Mouse (Mus musculus): Measurements from ENCODE around the gene Npr2. TPM values are rescaled to one million over a fixed set of nuclear protein-coding genes. Genes with fewer than 3 reads are reported as not detected.

Gene Npr2
- polyA plus RNA-seq, 1 experiment from 2014 or later, result 13.7 TPM

DNA sequence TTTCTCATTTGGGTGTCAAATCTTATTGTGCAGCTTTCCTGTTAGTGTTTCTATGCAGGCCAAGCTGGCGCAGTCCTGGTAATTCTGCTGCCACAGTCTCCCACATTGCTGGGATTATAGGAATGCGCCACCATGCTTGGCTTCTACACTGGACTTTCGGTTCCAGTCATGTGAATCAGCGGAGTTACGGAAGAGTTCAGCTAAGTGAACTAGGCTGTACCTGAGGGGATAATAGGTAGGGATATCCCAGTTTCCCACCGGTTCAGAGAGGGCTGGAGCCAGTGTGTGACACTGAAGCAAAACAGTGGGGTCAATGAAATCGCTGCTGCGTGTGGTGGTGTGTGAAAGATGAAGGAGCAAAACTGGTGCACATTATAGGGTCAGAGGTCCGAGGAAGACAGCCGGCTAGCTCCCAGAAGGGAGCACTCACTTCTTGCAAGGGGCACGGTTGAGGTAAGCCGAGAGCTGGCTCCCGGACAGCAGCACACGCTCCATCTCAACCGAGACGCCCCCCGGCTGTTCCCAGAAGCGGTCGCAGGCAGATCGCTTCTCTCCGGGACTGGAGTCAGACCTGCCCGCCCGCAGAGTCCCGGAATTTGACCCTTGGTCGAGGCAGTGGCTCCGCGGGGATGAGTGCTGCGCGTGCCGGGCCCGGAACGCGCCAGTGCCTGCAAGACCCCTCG, 24.1 kb downstream of the Npr2 start:
- H3K27ac ChIP-seq (ENCODE audit: low read depth), result peak overlapping the region; percentile 85
- no peaks in the 10 kb centered on the region for H3K27me3 ChIP-seq (ENCODE audit: insufficient read depth, low read length)
- H3K4me3 ChIP-seq (ENCODE audit: low read depth, low read length), result peak overlapping the region; percentile 79
- H3K9ac ChIP-seq, result peak overlapping the region; percentile 80
- DNase-seq (no peak), ATAC-seq (ENCODE audit: insufficient read depth) (no peak)
- TF ChIP-seq CTCF (IDR thresholded peaks at IDR 0.05; ENCODE audit: low read depth), result no peak
- WGBS, result 5% methylated on average over 34 of the region's 34 CpGs
- no peaks in the 10 kb centered on the region for H3K4me1 ChIP-seq (ENCODE audit: insufficient read depth)
- no peaks in the 10 kb centered on the region for H3K36me3 ChIP-seq (ENCODE audit: insufficient read depth)
- no peaks in the 10 kb centered on the region for H3K9me3 ChIP-seq (ENCODE audit: low read depth, low read length)
- H3K4me2 ChIP-seq, result peak overlapping the region; percentile 89

DNA sequence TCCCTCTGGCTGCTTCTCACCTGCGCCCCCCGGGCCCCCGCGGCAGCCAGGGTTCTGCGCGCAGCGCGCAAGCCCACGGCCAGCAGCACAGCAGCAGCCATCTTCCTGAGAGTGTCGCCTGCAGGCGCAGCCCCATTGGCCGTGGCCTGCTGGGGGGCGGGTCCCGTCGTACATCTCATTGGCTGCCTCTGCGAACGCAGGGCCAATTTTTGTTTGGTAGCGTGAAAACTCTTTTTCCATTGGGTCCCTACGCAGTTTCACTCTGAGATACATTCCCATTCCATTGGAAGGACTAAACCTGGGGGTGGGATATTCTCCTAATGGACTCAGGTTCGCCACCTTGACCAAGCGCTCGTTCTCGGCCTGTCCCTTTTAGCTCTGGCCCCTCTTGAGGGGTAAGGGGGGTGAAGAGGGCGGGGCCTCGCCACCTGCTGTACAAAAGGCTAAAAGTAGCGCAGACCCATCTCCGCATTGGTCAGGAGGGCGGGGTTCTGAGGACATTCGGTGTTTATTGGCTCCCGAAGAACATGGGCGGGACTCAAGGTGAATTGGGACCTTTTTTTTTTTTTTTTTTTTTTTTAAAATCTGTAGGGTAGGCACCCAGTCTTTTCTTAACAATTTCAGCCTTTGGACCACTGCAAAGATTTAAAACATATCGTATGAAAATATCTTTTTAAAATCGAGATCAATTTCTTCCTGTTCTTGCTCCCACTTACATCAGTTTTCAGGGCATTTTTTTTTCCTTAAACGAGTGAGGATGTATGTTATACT, 24.8 kb downstream of the Npr2 start, which contains the start of gene Hint2:
Gene Hint2, minus strand, starts transcription at position 128 of the 771 bp plus-strand sequence.
- WGBS, result 1% methylated on average over 34 of the region's 34 CpGs

DNA sequence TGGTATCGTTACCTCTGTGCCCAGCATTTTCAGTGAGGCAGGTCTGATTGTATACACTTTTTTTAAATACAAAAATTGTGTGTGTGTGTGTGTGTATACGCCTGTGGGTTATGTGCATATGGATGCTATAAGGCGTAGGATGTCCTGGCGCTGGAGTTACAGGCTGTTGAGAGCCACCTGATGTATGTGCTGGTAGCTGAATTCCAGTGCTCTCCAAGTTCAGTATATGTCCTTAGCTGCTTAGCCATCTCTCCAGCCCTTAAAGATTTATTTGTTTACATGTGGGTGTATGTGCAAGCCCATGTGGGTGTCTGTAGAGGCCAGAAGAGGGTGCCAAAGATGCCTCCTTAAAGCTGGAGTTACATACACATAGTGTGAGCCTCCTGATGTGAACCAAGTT, 25.4 kb downstream of the Npr2 start:
- WGBS, result 50% methylated on average over 4 of the region's 4 CpGs
- Histone ChIP-seq H3K4me1 (ENCODE audit: insufficient read depth) (no peaks in the 10 kb centered on the region), H3K27me3 (ENCODE audit: insufficient read depth, low read length) (peaks cover 1% of the 10 kb centered on the region; the same call in 1 of the 2 replicates), H3K4me3 (ENCODE audit: low read depth, low read length) (peak overlapping the region; percentile 79), H3K9me3 (ENCODE audit: low read depth, low read length) (no peaks in the 10 kb centered on the region), H3K9ac (no peak overlapping the region), H3K27ac (ENCODE audit: low read depth) (no peak overlapping the region), H3K4me2 (peak overlapping the region; percentile 89), H3K36me3 (ENCODE audit: insufficient read depth) (no peaks in the 10 kb centered on the region)
- no peak for TF ChIP-seq CTCF (IDR thresholded peaks at IDR 0.05; ENCODE audit: low read depth)
- peak; percentile 8 for DNase-seq
- ATAC-seq (ENCODE audit: insufficient read depth), result no peak

More for the DNA sequence above, 24.8 kb downstream of the Npr2 start, which contains the start of gene Hint2:
- H3K4me3 ChIP-seq (ENCODE audit: low read depth, low read length), result peak within 1 kb of the TSS; percentile 79
- no peaks in the 10 kb centered on the region for H3K36me3 ChIP-seq (ENCODE audit: insufficient read depth)
- ATAC-seq (ENCODE audit: insufficient read depth) (peak; percentile 98), DNase-seq (peak; percentile 98)
- no peaks in the 10 kb centered on the region for H3K27me3 ChIP-seq (ENCODE audit: insufficient read depth, low read length)
- H3K4me2 ChIP-seq, result peak within 1 kb of the TSS; percentile 89
- H3K4me1 ChIP-seq (ENCODE audit: insufficient read depth), result no peaks in the 10 kb centered on the region
- H3K9ac ChIP-seq, result peak within 1 kb of the TSS; percentile 80
- no peaks in the 10 kb centered on the region for H3K9me3 ChIP-seq (ENCODE audit: low read depth, low read length)
- 0 out of 2 replicates have a peak, but pooled peaks have one; percentile 3 for TF ChIP-seq CTCF (IDR thresholded peaks at IDR 0.05; ENCODE audit: low read depth)
- peak within 1 kb of the TSS; percentile 85 for H3K27ac ChIP-seq (ENCODE audit: low read depth)

DNA sequence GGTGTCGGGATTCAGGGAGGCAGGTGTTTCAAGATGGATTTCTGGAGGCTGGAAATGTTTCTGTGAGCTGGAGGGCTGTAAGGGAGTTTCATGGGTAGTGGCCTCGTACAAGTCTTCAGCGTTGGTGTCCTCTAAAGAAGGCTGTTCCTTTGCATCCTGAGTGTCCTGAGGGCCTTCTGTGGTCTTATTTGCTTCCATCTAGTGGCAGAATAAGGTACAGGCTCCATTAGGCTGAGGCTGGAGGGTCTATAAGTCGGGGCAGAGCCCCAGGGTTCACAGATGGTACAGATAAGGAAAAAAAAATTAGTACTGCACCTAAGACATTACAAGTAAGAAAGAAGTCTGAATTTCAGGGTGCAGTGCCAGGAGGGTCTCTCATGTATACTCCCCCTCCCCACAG, 34.7 kb downstream of the Npr2 start:
- 15% methylated on average over 4 of the region's 4 CpGs for WGBS
- peaks cover 20% of the 10 kb centered on the region for H3K27me3 ChIP-seq (ENCODE audit: insufficient read depth, low read length)
- no peak overlapping the region for H3K9ac ChIP-seq
- H3K36me3 ChIP-seq (ENCODE audit: insufficient read depth), result no peaks in the 10 kb centered on the region
- DNase-seq, result peak; percentile 64
- H3K9me3 ChIP-seq (ENCODE audit: low read depth, low read length), result no peaks in the 10 kb centered on the region
- no peak overlapping the region for H3K4me3 ChIP-seq (ENCODE audit: low read depth, low read length)
- H3K27ac ChIP-seq (ENCODE audit: low read depth), result no peak overlapping the region
- H3K4me1 ChIP-seq (ENCODE audit: insufficient read depth), result no peaks in the 10 kb centered on the region
- ATAC-seq (ENCODE audit: insufficient read depth), result no peak
- TF ChIP-seq CTCF (IDR thresholded peaks at IDR 0.05; ENCODE audit: low read depth), result peak; percentile 68
- no peak overlapping the region for H3K4me2 ChIP-seq

DNA sequence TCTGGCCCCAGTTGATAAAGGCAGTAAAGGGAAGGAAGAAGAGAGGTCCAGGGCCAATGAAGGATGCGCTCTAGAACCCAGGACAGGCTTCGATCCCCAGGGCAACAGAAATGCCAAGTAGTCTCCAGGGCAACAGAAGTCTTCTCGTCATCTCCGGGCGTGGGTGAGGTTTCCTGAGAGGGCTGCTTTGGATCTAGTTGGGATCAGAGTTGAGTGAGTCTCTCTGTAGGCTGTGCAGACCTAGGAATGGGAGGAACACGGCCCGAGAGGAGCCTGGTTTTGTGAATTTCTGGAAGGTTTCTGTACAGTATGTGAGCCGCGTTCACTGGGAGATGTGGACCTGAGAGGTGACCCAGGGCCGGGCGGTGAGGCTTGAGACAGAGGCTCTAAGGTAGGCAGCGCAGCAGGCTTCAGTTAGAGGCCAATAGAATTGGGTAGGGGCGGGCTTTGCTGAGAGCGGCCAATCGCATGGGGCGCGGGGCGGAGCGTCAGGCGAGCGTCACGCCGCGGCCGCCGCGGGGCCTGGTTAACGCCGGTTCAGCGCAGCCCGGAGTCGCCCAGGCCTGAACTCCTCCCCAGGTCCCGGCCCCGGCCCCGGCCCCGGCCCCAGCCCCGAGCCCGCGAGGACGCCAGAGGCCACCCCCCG, 37.2 kb downstream of the Npr2 start, which contains the start of the genes Tmem8b and Fam221b:
Gene Tmem8b, plus strand, starts transcription at position 190 of the 646 bp plus-strand sequence.
Gene Fam221b, minus strand, starts transcription at position 364 of the 646 bp plus-strand sequence.
- no peaks in the 10 kb centered on the region for H3K36me3 ChIP-seq (ENCODE audit: insufficient read depth)
- H3K4me2 ChIP-seq, result peak within 1 kb of the TSS; percentile 83
- peak within 1 kb of the TSS; percentile 46; the same call in 1 of the 2 replicates for H3K27ac ChIP-seq (ENCODE audit: low read depth)
- no peaks in the 10 kb centered on the region for H3K9me3 ChIP-seq (ENCODE audit: low read depth, low read length)
- TF ChIP-seq CTCF (IDR thresholded peaks at IDR 0.05; ENCODE audit: low read depth), result no peak
- peak within 1 kb of the TSS; percentile 88 for H3K9ac ChIP-seq
- H3K27me3 ChIP-seq (ENCODE audit: insufficient read depth, low read length), result peaks cover 7% of the 10 kb centered on the region; the same call in 1 of the 2 replicates
- H3K4me1 ChIP-seq (ENCODE audit: insufficient read depth), result no peaks in the 10 kb centered on the region
- ATAC-seq (ENCODE audit: insufficient read depth) (peak; percentile 96), DNase-seq (peak; percentile 94)
- WGBS, result 3% methylated on average over 31 of the region's 41 CpGs
- H3K4me3 ChIP-seq (ENCODE audit: low read depth, low read length), result peak within 1 kb of the TSS; percentile 77

DNA sequence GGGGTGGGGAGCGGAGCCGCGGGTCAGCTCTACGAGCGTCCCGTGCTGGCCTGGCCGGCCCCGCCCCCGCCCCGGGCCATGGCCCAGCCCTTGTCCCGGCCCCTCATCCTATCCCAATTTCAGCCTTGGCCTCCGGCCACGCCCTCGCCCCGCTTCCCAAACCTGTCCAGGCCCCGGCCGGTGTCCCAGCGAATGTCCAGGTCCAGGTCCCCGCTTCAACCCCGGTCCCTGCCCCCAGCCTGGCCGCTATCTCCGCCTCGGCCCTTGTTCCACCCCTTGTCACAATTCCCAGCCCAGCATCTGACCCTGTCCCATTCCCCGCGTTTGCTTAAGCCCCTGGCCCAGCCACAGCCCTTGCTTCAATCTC, 37.7 kb downstream of the Npr2 start:
- H3K9me3 ChIP-seq (ENCODE audit: low read depth, low read length), result no peaks in the 10 kb centered on the region
- peak overlapping the region; percentile 77 for H3K4me3 ChIP-seq (ENCODE audit: low read depth, low read length)
- no peak for TF ChIP-seq CTCF (IDR thresholded peaks at IDR 0.05; ENCODE audit: low read depth)
- H3K4me2 ChIP-seq, result peak overlapping the region; percentile 83
- H3K27me3 ChIP-seq (ENCODE audit: insufficient read depth, low read length), result peaks cover 7% of the 10 kb centered on the region; the same call in 1 of the 2 replicates
- WGBS, result 2% methylated on average over 16 of the region's 25 CpGs
- 0 out of 2 replicates have a peak, but pooled peaks cover 4% of the 10 kb centered on the region for H3K36me3 ChIP-seq (ENCODE audit: insufficient read depth)
- ATAC-seq (ENCODE audit: insufficient read depth) (peak; percentile 89), DNase-seq (peak; percentile 70)
- peak overlapping the region; percentile 46; the same call in 1 of the 2 replicates for H3K27ac ChIP-seq (ENCODE audit: low read depth)
- H3K4me1 ChIP-seq (ENCODE audit: insufficient read depth), result no peaks in the 10 kb centered on the region
- H3K9ac ChIP-seq, result peak overlapping the region; percentile 88
